Mouse (Mus musculus): Measurements from ENCODE around the gene Oser1. TPM values are rescaled to one million over a fixed set of nuclear protein-coding genes. Genes with fewer than 3 reads are reported as not detected.

Gene Oser1
- polyA plus RNA-seq, 1 experiment from 2014 or later = 36.1 TPM

Other genes starting within 250 kb of the Oser1 start
- 0.36 and 0.82 TPM in 2 replicates for gene Tox2, start 221.6 kb downstream of the Oser1 start, polyA plus RNA-seq (2015; fragmentation: Nextera tagmentation; extraction: Ambion mirVana)
- 0.16 and 0.21 TPM in 2 replicates for gene Jph2, start 26.7 kb downstream of the Oser1 start, polyA plus RNA-seq (2015; fragmentation: Nextera tagmentation; extraction: Ambion mirVana)
- 0.20 and 0.35 TPM in 2 replicates for gene Gdap1l1, start 13.8 kb upstream of the Oser1 start, polyA plus RNA-seq (2015; fragmentation: Nextera tagmentation; extraction: Ambion mirVana)
- 4.7 and 5.3 TPM in 2 replicates for gene Fitm2, start 47.9 kb upstream of the Oser1 start, polyA plus RNA-seq (2015; fragmentation: Nextera tagmentation; extraction: Ambion mirVana)
- not detected in 2 replicates for gene R3hdml, start 67.6 kb upstream of the Oser1 start, polyA plus RNA-seq (2015; fragmentation: Nextera tagmentation; extraction: Ambion mirVana)
- gene Hnf4a, start 82.1 kb upstream of the Oser1 start, polyA plus RNA-seq (2015; fragmentation: Nextera tagmentation; extraction: Ambion mirVana) = 12.3 and 15.3 TPM in 2 replicates
- gene Ttpal, start 177.6 kb upstream of the Oser1 start, polyA plus RNA-seq (2015; fragmentation: Nextera tagmentation; extraction: Ambion mirVana) = 13.9 and 15.9 TPM in 2 replicates
- 112 and 130 TPM in 2 replicates for gene Serinc3, start 220.4 kb upstream of the Oser1 start, polyA plus RNA-seq (2015; fragmentation: Nextera tagmentation; extraction: Ambion mirVana)
- gene Pkig, start 233.7 kb upstream of the Oser1 start, polyA plus RNA-seq (2015; fragmentation: Nextera tagmentation; extraction: Ambion mirVana) = 122 and 139 TPM in 2 replicates